Mouse (Mus musculus) heart, postnatal 0 days (tissue): ENCODE results near the gene Mtmr3.

Source experiments
- CTCF ChIP-seq: IDR thresholded peaks from 2 replicates; pipeline ENCODE4 v1.5.1; 2016; ENCODE audit warnings: antibody characterized with exemption, control low read depth, low read depth
- EP300 ChIP-seq: IDR thresholded peaks from 2 replicates; pipeline ENCODE4 v1.6.1; 2016; ENCODE audit warnings: antibody characterized with exemption, low read depth

DNA sequence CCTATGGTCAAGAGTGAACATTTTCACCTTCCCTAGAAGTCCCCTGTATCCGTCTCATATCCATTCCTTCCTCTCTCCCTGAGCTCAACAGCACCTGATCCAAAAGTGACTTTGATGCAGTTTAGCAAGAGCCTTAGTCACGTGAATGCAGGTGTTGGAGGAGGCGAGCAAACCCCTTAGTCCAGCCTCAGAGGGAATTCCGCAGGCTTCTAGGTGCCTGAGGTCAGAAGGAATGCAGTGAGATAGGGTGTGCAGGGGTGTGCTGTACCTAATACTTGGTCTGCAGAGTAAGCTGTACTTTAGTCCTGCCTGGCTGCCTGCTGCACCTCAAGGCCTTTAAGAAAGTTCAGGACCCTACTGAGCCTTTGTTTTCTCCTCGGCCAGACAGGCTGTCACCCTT is 49.1 kb upstream of the Mtmr3 start:
- TF ChIP-seq CTCF: no peak
- no peak for TF ChIP-seq EP300
